Mouse (Mus musculus) cerebellum, adult 9-11 months (tissue): ENCODE measurements around the gene Olfr1121.
A peak's percentile ranks its signal among the peaks of the same experiment; 100 is the strongest.
"Not testable (repeated sequence)": the region's sequence is repeated elsewhere in the genome, so short reads cannot be mapped to it uniquely, and the experiment has no call there.

Experiments used
- DNase-seq: peaks from one replicate; pipeline ENCODE4 v3.0.0; 2022

Olfr1121 gene

DNA sequence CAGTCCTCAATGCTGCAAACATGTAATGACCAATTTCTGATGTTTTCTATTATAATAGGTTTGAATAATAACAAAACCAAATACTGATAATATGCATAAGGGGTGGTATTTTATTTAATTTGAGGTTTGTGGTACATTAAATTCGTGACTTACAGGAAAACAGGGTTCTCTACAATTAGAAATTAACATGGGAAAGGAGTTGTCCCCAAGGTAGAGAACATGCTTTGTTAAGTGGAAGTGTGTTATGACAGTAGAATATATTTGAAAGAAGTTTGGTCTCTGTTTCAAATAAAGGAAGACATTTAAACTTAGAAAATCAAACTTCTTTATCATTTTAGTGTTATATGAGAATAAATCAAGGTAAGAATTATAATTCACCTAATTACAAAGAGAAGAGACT, at the start of gene Olfr1121:
Olfr1121 (plus strand) TSS at position 301 of the 400 bp plus-strand sequence.
- no peak for DNase-seq

- DNase-seq = no peak
These were observed 15.2 kb upstream of the Olfr1121 start, which contains the start of gene Olfr1120 for GRCm38 (mm10) chr2:87354515-87354914. TSS of gene Olfr1120 (plus strand) at chr2:87354815.

DNA sequence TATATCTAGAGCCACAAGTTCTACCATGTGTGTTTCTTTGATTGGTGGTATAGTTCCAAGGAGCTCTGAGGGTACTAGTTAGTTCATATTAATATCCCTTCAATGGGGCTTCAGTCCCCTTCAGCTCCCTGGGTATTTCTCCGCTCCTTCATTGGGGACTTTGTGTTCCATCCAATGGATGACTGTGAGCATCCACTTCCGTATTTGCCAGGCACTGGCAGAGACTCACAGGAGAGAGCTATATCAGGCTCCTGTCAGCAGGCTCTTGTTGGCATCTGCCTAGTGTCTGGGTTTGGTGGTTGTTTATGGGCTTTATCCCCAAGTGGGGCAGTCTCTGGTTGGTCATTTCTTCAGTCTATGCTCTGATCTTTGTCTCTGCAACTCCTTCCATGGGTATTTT, 9.6 kb upstream of the Olfr1121 start:
- DNase-seq = not testable (repeated sequence)

DNA sequence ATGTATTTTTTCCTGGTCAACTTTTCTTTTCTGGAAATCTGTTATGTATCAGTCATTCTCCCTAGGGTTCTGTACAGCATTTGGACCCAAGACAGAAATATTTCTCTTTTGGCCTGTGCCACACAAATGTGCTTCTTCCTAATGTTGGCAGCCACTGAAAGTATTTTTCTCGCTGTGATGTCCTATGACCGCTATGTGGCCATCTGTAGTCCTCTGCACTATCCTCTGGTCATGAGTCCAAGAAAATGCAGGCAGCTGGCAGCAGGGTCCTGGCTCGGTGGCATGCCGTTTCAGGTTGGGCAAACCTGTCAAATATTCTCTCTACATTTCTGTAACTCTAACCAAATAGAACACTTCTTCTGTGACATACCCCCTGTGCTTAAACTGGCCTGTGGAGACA, 2.0 kb downstream of the Olfr1121 start:
- DNase-seq = peak; percentile 80

DNA sequence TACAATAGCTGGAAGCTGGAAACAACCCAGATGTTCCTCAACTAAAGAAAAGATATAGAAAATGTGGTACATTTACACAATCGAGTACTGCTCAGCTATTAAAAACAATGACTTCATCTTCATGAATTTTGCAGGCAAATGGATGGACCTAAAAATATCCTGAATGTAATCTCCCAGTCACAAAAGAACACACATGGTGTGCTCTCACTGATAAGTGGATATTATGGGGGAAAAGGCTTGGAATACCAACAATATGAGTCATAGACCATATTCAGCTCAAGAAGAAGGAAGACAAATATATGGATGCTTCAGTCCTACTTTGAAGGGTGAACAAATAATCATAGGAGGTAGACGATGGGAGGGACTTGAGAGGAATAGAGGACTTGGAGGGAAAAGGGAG, 14.2 kb downstream of the Olfr1121 start:
- DNase-seq = no peak

- no peak for DNase-seq
These were observed 15.9 kb downstream of the Olfr1121 start, which contains the start of gene Olfr1122 for GRCm38 (mm10) chr2:87385549-87385948. TSS of gene Olfr1122 (plus strand) at chr2:87385849.

- not testable (repeated sequence) for DNase-seq
These were observed 23.9 kb downstream of the Olfr1121 start for GRCm38 (mm10) chr2:87393605-87394004.

GRCm38 (mm10) chr2:87394686-87395085, 25.0 kb downstream of the Olfr1121 start:
- DNase-seq = not testable (repeated sequence)

DNA sequence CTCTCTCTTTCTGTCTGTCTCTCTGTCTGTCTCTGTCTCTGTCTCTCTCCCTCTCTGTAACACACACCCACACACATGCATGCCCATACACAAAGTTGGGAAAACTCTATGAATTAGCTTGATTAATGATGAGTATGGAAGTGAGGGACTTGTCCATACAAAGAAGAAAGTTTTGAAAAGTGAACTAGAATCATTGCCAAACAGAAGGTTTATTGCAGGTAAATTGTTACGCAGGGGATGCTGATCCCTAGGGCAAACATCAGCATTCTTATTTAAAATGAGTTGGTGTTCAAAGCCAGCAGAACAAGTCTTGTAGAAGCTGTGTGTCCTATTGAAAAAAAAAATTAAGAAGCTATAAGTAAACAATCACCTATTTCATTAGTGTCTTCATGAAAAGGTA, 46.6 kb downstream of the Olfr1121 start, which contains the start of gene Olfr1123:
Olfr1123 (plus strand) TSS at position 301 of the 400 bp plus-strand sequence.
- no peak for DNase-seq
